Mouse (Mus musculus) heart, adult 2 months (tissue): Measurements from ENCODE around the gene Stox2. TPM values are rescaled to one million over a fixed set of nuclear protein-coding genes. Genes with fewer than 3 reads are reported as not detected.

ENCODE experiments used
- DNase-seq, 2 experiments: peaks; one replicate each; pipeline ENCODE4 v3.0.0; 2021
- H3K27ac ChIP-seq: fragments of 200-600 bp; 2 replicates; pipeline ENCODE4 v1.8.1; 2022
- H3K27me3 ChIP-seq: fragments of 200-500 bp; 2 replicates; pipeline ENCODE4 v1.6.1; 2012; ENCODE audit warnings: mild to moderate bottlenecking, low read length, inconsistent platforms, mixed read lengths; ENCODE audit not compliant: control insufficient read depth, insufficient read depth
- H3K36me3 ChIP-seq: fragments of 200-500 bp; 2 replicates; pipeline ENCODE4 v1.6.1; 2012; ENCODE audit warnings: low read length, inconsistent platforms; ENCODE audit not compliant: control insufficient read depth, insufficient read depth
- H3K4me1 ChIP-seq: fragments of 200-500 bp; 2 replicates; pipeline ENCODE4 v1.6.1; 2011; ENCODE audit warnings: low read length; ENCODE audit not compliant: control insufficient read depth, insufficient read depth
- H3K4me3 ChIP-seq: fragments of 200-600 bp; 2 replicates; pipeline ENCODE4 v1.8.1; 2022
- H3K79me2 ChIP-seq: fragments of 200-500 bp; replicated peaks from 2 replicates; pipeline ENCODE4 v1.6.1; 2012; ENCODE audit warnings: mild to moderate bottlenecking, inconsistent platforms, low read length, moderate library complexity, mixed read lengths; ENCODE audit not compliant: control insufficient read depth, insufficient read depth
- H3K9ac ChIP-seq: fragments of 200-500 bp; 2 replicates; pipeline ENCODE4 v1.6.1; 2012; ENCODE audit warnings: low read depth, mild to moderate bottlenecking, control low read depth, inconsistent platforms, low read length, mixed read lengths
- CTCF ChIP-seq: fragments of 200-600 bp; IDR thresholded peaks from 2 replicates; pipeline ENCODE4 v1.8.1; 2022; ENCODE audit warnings: antibody characterized with exemption, mild to moderate bottlenecking, moderate library complexity
- EP300 ChIP-seq: fragments of 200-500 bp; IDR thresholded peaks from 2 replicates; pipeline ENCODE4 v1.6.1; 2011; ENCODE audit warnings: low read depth, low read length, control low read depth; ENCODE audit not compliant: insufficient read depth
- POLR2A ChIP-seq: fragments of 200-500 bp; IDR thresholded peaks from 2 replicates; pipeline ENCODE4 v1.6.1; 2011; ENCODE audit warnings: mild to moderate bottlenecking, low read depth, low read length, control low read depth; ENCODE audit not compliant: insufficient read depth
- WGBS: fragments of 180-500 bp; shearing (Covaris S2); methylation state at CpG from one replicate; pipeline ENCODE4 v1.1.7; 2018; 5-methylcytosine and 5-hydroxymethylcytosine counted together
- intact Hi-C: fragments of 180-260 bp; cut with DNase I; formaldehyde crosslinking; loops from one replicate; pipeline ENCODE4 v1.15.1; 2025
- polyA plus RNA-seq: library from polyadenylated mRNA; depleted of rRNA; stranded (reverse); fragments of >200 nt; gene quantifications from 2 replicates; pipeline ENCODE4 v1.2.3, GENCODE M21; 2012
- total RNA-seq, 2 experiments: library from RNA; stranded (reverse); gene quantifications; 2 replicates each; pipeline ENCODE4 v1.2.3; 2021

Gene Stox2
- total and polyA plus RNA-seq, 3 experiments, result 2.6 to 11.3 (median 10.1) TPM

GRCm38 (mm10) chr8:47369044-47369769, 77.0 kb downstream of the Stox2 start:
- TF ChIP-seq EP300 (no peak), CTCF (no peak), POLR2A (no peak)
- no peak for DNase-seq
- Histone ChIP-seq H3K9ac (no peak overlapping the region), H3K27ac (no peak overlapping the region), H3K4me3 (no peak overlapping the region), H3K4me1 (peaks cover 6% of the 10 kb centered on the region), H3K36me3 (no peaks in the 10 kb centered on the region; the same call in none of the 2 replicates), H3K79me2 (no peaks in the 10 kb centered on the region), H3K27me3 (no peaks in the 10 kb centered on the region)
- WGBS, result 92% methylated on average over 16 of the region's 16 CpGs
- intact Hi-C loops, result loop anchor here (5.0 kb wide), 2 partner anchors 82 to 162 kb away; no protein-coding TSS in a partner anchor

DNA sequence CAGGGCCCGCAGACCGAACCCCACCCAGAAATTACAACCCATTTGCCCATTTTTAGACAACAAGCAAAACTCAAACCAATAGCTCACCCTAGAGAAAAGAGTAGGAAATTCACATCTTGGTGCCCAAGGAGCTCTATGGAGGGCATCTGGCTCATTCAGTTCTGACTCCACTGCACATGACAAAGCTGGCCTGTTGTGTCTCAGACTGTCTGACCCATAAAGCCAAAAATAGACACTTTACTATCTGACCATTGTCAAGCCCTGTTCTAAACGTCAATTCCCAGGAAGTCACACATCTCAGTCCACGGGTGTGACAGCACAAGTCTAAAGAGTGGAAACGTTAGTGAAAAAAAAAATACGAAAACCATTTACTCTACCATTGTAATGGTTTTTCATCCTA, 79.1 kb downstream of the Stox2 start:
- H3K36me3 ChIP-seq, result no peaks in the 10 kb centered on the region; the same call in none of the 2 replicates
- DNase-seq, result peak in 1 of 2 experiments; percentile 47
- H3K4me3 ChIP-seq, result no peak overlapping the region
- H3K27ac ChIP-seq, result peak overlapping the region; percentile 55
- H3K79me2 ChIP-seq, result no peaks in the 10 kb centered on the region
- H3K9ac ChIP-seq, result no peak overlapping the region
- TF ChIP-seq EP300, result no peak; the same call in 1 of the 2 replicates
- TF ChIP-seq POLR2A, result no peak
- TF ChIP-seq CTCF, result peak; percentile 30; the same call in 1 of the 2 replicates
- H3K4me1 ChIP-seq, result peaks cover 9% of the 10 kb centered on the region
- no peaks in the 10 kb centered on the region for H3K27me3 ChIP-seq
- intact Hi-C loops, result loop anchor here (5.0 kb wide), 2 partner anchors 80 to 160 kb away; no protein-coding TSS in a partner anchor
- WGBS, result 39% methylated on average over 6 of the region's 6 CpGs

- Histone ChIP-seq H3K36me3 (no peaks in the 10 kb centered on the region; the same call in none of the 2 replicates), H3K27me3 (no peaks in the 10 kb centered on the region), H3K4me1 (peaks cover 9% of the 10 kb centered on the region), H3K9ac (no peak overlapping the region), H3K4me3 (no peak overlapping the region), H3K79me2 (no peaks in the 10 kb centered on the region), H3K27ac (no peak overlapping the region)
- TF ChIP-seq POLR2A (no peak), CTCF (no peak), EP300 (peak; percentile 87)
- DNase-seq, result peak; percentile 55 to 67
- intact Hi-C loops, result no loop called here
- WGBS, result 3% methylated on average over 8 of the region's 8 CpGs
Measured at GRCm38 (mm10) chr8:47363271-47363670, 82.9 kb downstream of the Stox2 start.

DNA sequence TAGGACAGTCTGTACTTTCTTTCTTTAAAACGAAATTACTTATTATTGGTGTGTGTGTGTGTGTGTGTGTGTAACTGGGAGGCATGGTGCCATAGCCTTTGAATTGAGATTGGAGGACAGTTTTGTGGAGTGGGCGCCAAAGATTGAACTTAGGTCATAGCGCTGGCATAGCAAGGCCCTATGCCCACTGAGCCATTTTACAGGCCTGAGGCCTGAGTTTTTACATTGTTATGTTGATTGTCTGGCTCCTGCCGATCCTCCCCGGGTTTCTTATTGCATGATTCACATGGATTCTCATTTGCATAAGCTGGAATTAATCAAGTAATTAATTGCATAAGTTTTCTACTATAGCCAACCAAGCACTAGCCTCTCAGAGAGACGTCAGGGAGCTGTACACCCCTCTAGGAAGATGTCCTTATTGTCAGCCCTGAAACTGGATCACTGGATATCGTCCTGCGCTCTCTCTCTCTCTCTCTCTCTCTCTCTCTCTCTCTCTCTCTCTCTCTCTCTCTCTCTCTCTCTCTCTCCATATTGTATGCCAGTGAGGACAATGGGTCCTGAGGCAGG, 90.7 kb downstream of the Stox2 start:
- Histone ChIP-seq H3K27me3 (no peaks in the 10 kb centered on the region), H3K4me1 (peaks cover 2% of the 10 kb centered on the region), H3K36me3 (peaks cover 2% of the 10 kb centered on the region; the same call in 1 of the 2 replicates), H3K27ac (no peak overlapping the region), H3K4me3 (no peak overlapping the region), H3K9ac (no peak overlapping the region), H3K79me2 (0 out of 2 replicates have a peak, but pooled peaks cover 3% of the 10 kb centered on the region)
- WGBS, result 89% methylated on average over 8 of the region's 8 CpGs
- TF ChIP-seq EP300 (no peak), CTCF (no peak), POLR2A (no peak)
- DNase-seq, result no peak
- intact Hi-C loops, result no loop called here

DNA sequence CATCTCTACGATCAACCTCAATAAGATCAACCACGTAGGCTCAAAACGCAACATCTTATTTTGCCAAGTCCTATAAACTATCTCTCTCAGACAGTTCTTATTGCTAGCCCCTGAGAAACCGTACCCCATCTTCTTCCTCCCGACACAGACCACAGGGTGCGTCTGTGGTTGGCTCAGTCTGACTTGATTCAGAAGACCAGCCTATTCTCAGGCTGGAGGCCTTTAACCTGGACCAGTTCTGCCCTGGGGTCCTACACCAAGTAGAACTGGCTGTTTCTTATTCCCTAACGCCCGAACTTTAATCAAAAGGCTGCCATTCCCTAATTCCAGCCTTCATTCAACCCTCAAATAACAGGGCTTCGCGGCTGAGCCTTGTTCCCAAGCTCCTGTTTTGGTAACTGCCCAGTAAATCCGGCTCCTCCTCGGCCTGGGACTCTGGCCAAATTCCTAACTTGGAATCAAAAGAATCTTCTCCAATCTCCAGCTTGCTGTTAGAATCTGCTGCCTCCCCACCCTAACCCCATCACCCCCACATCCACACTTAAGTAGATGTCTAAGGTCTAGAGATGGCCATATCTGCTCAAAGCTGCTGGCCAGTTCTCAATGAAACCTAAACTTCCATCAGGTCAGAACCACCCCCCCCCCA, 91.5 kb downstream of the Stox2 start:
- peaks cover 2% of the 10 kb centered on the region for H3K4me1 ChIP-seq
- intact Hi-C loops, result loop anchor here (5.0 kb wide), 1 partner anchor 137 kb away; no protein-coding TSS in a partner anchor
- DNase-seq, result peak; percentile 38 to 44
- no peak overlapping the region for H3K4me3 ChIP-seq
- TF ChIP-seq POLR2A (no peak), CTCF (no peak), EP300 (no peak)
- H3K36me3 ChIP-seq, result peaks cover 2% of the 10 kb centered on the region; the same call in 1 of the 2 replicates
- H3K79me2 ChIP-seq, result 0 out of 2 replicates have a peak, but pooled peaks cover 3% of the 10 kb centered on the region
- H3K27me3 ChIP-seq, result no peaks in the 10 kb centered on the region
- H3K27ac ChIP-seq, result no peak overlapping the region
- 52% methylated on average over 12 of the region's 12 CpGs for WGBS
- H3K9ac ChIP-seq, result no peak overlapping the region
